Mouse (Mus musculus) T-helper 2 cell (primary cell): ENCODE measurements around the gene Batf2.

Experiments used
- in situ Hi-C: fragments of 300-600 bp; cut with MboI, MseI; formaldehyde crosslinking; loops from one replicate; pipeline ENCODE4 v1.15.1; 2025; ENCODE audit warnings: high pct_unique_total_duplicates

Gene Batf2

DNA sequence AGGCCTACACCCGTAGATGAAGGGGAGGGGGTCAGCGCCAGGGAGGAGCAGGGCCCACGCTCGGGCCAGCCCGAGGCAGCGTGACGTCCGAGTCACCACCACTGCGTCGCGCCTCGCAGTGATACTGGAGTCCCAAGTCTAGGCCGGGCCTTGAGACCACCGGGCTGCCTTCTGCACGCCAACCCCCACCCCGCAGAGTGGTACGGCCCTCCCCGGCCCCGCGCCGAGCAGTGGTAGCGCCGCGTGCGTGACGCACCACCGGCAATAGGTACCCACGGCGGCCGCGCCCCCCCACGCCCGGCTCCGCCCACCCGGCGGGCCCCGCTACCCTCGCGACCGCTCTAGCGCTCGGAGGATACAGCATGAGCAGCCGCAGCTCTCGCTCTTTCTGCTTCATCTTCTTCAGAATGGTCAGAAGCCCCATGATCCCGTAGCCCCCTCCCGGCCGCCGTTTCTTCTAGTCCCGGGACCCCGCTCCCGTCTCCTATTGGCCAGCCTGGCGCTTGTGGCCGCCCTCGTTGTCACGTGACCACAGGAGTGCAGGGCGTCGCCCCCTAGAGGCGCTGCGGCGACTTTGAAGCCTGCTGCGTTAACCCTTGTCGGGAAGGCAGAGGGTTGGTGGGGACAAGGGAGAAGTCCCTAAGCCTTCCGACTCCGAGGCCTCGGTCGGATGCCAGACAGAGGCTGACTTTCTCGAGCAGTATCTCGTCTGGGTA is at the start of gene Batf2:
Gene Batf2 (plus strand): TSS at position 306 of the 716 bp plus-strand sequence.
- in situ Hi-C loops: no loop called here

DNA sequence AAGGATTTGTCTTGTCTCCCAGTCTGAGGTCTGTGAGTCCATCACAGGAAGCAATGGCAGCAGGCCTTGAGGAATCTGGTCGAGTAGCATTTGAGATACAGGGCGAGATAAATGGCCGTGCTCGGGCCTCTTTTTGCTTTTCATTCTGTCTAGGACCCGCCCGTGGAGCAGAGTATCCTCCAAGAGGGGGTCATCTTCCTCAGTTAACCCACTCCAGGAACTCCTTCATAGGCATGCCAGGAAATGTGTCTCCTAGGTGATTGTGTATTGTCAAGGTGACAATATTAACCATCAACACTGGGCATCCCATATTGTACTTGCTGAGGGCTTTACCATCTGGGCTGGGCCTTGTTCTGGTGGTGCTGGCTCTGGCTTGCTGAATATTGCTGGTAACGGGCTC is 46.7 kb upstream of the Batf2 start, which contains the start of gene AC131692.1:
Gene AC131692.1 (plus strand): TSS at position 301 of the 400 bp plus-strand sequence.
- in situ Hi-C loops: no loop called here

DNA sequence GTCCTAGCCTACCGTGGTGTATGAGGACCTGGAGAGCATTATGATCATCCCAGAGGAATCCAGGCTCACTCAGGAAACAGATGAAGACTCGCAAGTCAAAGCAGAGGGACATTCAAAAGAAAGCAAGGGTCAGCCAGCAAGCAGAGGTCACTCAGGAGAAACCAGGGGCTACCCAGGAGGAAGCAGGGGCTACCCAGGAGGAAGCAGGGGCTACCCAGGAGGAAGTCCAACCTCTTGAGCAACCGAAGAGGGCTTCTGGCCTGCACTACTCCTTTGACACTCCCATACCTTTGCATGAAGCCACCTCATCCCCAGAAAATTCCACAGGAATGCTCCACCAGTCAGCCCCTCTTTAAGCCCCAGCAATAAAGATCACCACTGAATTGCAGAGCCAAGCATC is 42.9 kb upstream of the Batf2 start:
- in situ Hi-C loops: no loop called here

DNA sequence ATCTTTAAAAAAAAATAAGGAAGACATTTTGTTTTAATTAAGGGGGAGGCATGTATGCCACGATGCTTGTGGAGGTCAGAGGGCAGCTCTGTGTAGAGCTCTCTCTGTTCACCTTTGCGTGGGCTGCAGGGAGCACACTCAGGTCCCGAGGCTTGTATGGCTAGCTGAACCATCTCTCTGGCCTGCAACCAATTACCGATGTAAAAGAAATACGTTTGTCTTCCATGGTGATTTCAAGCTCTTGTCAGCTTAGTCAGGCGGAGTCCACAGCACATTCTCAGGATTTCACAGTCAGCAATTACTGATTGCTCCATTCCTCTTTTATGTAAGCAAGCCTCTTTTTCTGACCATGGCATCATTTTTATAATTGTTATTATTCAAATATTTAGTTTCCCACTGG is 39.6 kb upstream of the Batf2 start:
- in situ Hi-C loops: no loop called here

DNA sequence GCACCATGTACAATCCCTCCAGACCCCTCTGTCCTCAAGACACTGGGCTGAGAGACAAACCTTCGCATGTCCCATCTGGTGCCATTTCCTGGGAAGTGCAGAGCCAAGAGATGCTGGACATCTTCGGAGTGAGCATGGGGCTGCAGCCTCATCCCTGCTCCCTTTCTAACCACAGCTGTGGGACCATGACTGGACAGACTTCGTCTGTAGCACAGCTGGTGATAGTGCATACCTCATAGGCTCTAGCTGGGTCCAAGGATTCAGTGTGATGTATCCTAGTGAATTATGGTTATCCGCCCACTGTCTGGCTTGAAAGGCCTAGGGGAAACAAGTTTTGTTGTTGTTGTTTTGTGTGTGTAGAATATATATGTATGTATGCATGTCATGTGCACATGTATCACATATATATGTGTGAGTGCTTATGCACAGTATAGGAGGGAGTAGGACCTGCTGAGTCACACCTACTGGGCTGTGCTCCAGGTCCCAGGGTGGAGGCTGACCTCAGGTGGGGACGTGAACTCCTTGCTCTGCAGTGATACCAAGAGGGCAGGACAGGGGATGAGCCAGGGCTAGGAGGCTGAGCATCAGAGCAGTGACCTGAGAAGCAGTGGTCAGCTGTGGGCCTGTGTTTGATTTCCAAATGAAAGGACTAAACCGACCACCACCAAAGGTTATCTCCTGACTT is 38.5 kb upstream of the Batf2 start:
- in situ Hi-C loops: no loop called here

DNA sequence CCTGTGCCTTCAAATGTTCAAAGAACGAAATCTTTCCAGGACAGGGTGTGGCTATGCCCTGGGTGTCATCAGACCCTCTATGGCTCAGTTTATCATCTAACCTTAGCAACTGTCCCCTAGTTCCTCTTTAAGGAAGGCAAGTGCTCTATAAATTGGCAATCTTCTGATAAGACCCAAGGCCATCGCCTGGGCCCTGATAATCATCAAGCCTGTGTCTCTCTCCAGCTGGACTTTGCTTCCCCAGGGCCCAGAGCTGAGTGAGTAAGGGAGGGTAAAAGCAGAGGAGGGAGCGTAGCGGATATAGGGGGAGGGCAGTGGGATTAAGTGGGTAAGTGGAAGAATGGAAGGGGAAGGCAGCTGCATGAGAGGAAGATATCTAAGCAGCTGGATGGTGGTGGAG is 36.3 kb upstream of the Batf2 start:
- in situ Hi-C loops: no loop called here

DNA sequence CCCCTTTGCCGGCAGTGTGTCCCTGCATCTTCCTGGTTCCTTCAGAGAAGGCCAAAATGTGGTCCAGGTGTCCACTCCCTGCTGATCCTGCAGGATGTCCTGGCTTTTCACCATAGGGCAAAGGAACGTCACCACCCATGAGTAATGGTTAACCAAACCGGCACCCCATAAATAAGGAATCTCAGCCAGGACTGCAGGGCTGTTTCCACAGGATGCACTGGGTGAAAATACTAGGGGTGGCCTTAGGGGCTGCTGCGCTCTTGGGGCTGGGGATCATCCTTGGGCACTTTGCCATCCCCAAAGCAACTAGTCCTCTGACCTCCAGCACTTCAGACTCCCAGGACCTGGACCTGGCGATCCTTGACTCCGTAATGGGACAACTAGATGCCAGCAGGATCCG is 35.2 kb upstream of the Batf2 start, which contains the start of gene Naaladl1:
Gene Naaladl1 (plus strand): TSS at position 197 of the 400 bp plus-strand sequence.
- in situ Hi-C loops: no loop called here

DNA sequence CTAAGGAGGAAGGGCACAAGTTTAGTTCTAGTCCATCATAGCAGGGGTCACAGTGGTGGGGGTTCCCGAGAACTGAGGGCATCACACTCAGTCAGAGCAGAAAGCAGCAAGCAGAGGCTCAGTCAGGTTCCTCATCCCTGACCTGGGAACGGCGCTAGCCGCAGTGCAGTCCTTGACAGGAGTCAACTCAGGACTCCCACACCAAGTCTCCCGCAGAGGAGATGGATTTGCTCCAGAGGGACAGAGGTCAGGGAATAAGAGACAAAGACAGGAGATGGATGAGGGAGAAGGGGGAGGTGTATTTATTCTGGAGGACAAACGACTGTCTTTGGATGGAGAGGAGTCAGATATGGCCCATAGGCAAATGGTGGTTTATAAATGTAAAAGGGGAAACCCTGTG is 27.7 kb upstream of the Batf2 start:
- in situ Hi-C loops: no loop called here

DNA sequence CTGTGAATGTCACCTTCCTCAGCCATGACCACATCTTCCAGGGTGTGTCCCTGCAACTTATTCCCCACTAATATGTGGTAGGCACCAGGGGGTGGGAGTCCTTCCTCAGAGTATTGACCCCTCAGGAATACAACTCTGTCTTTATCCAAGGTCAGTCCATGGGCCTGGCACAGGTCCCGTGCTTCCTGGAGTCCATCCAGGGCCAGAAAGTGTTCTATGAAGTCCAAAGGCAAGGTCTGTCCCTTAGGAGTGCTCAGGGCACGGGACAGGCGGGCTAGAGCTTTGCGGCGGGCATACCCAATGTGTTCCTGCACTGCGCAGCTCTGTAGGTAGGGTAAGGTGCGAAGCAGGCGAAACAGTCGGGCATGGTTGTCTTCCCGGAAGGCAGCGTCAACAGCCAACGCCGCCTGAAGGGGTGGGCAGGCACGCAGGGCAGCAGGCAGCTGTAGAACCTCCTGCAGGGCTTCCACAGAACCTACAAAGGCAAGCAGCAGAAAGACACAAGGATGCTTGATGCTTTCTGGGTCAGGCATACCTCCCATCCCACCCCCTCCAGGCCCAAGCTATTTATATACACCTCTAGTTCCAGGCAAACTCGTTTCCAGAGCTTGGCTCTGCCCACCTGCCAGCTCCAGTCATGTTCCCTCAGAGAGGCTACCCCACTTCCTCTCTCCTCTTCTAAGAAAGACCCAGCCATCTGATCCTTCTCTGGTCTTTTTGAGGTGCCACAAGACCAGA is 24.5 kb upstream of the Batf2 start:
- in situ Hi-C loops: loop anchor here (5.0 kb wide), 1 partner anchor 59 kb away; the partner anchor contains the start of genes Fau and Mrpl49

DNA sequence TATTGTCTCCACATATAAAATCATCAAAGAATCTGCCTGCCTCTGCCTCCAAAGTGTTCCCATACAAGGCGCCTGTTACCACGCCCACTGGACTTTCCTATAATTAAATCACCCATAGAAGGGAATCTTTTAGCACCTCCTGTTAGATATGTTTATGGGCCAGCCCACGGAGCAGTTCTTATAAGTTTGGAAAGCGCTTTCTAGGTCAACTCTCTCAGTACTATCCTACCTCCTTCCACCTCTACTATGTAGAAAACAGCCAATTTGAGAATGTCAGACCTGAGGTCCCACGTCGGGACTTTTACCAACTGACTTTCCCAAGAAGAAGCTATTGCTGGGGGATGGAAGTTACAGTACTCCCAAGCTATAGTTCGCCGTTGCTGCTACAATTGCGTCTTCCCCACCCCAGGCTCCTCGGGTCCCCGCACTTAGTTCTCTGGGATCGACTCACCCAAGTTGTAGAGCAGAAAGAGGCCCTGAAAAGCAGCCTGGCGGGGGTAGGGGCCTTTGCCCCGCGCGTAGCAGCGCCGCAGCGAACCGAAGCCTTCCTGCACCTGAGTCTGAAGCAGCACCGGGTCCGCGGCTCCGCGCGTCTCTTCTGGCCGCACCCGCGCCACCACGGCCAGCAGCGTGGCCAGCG is 23.3 kb upstream of the Batf2 start:
- in situ Hi-C loops: loop anchor here (5.0 kb wide), 1 partner anchor 60 kb away; the partner anchor contains the start of genes Fau and Mrpl49

DNA sequence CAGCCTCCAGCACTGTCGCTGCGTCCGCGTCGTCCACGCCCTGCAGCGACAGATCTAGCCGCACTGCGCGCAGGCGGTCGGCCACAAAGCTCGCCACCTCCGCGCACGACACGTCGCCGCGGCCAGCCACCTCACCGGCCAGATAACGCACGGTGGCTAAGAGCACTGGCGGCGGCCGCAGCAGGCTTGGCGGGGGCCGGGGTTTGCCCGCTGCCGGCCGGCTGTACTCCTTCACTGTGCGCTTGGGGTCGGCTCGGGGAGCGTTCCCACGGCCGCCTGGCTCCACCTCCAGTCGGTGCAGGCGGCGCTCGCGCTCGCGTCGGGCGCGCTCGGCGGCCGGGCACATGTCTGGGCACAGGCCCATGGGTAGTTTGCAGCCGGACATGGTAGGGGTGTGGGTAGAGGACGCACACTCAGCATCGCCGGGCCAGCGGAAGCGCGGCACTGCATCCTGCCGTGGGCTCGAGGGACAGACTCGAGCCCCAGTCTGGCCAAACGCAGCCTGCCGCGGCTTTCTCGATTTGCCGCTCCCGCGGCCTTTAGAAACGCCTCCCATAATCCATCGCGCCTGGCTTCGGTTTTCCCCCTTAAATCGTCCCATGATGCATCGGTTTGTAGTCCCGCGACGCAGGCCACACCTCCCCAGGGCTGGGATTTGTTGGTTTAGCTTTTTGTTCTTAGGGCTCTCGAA is 22.7 kb upstream of the Batf2 start, which contains the start of gene Sac3d1:
Gene Sac3d1 (minus strand): TSS at position 665 of the 691 bp plus-strand sequence.
- in situ Hi-C loops: loop anchor here (5.0 kb wide), 1 partner anchor 61 kb away; the partner anchor contains the start of genes Fau and Mrpl49

DNA sequence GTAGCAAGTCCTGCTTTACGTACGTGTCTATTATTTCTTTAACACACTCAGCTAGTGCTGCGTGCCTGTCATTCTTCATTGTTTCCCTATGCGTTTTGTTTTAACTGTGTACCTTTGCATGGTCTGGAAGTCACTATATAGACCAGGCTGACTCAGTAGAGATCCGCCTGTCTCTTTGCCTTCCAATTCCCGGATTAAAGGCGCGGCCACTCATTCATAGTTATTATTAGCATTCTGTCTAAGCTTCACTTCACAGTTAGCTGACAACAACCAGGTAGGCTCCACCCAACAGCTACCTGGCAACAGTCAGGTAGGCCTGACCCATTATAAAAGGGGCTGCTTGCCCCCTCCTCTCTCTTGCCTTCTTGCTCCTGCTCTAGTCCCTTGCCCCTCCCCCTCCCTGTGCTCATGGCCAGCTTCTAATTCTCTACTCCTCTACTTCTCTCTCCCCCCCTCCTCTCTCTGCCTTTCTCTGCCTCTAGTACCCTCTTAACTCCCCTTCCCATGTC is 22.1 kb upstream of the Batf2 start:
- in situ Hi-C loops: loop anchor here (5.0 kb wide), 1 partner anchor 61 kb away; the partner anchor contains the start of genes Fau and Mrpl49

DNA sequence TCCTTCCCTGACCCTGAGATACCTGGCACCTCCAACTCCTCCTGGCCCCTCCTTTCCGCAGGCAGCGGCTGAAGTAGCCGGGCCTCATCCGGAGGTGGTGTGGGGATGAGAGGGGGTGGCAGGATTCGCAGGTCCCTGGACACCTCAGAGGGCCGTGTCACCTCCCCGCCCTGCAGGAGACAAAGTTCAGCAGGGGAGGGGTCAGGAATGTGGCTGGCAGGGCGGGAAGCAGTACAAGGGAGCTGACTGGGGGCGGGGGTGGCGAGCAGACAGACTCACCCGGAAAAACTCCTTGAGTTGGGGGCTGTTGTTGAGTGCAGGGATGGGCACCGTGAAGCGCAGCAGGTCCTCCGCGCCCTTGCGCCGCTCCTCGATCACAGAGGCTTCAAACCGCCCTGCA is 19.0 kb upstream of the Batf2 start:
- in situ Hi-C loops: loop anchor here (5.0 kb wide), 1 partner anchor 159 kb away; the partner anchor contains the start of gene Pola2

DNA sequence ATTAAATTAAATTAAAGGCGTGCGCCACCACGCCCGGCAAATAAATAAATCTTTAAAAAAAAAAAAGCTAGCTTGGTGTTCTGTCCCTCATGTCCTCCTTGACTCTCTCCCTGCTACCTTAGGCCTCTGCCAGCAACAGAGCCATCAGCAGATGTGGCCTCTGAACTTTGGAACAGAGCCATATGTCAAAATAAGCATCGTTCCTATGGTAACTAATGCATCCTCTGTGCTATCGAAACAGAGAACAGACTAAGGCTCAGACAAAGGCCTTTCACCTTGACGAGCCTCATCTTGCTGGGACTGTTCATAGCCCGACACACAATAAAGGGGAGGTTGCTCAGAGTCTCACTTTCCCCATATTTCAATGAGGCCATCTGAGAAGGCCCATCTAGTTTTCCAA is 17.5 kb upstream of the Batf2 start:
- in situ Hi-C loops: loop anchor here (5.0 kb wide), 1 partner anchor 161 kb away; the partner anchor contains the start of gene Pola2

DNA sequence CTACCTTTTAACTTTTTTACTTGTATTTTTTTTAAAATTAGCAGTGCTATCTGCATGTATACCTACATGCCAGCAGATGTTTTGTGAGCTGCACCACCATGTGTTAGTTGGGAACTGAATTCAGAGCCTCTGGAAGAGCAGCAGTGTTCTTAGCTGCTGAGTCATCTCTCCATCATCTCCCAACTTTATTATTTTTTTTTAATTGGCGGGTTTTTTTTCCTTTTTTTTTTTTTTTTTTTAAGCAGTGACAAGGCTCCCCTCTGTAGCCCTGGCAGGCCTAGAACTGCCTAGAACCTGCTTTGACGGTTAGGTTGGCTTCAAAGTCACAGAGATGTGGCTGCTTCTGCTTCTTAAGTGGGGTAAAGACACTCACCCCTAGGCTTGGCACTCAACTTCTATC is 15.9 kb upstream of the Batf2 start:
- in situ Hi-C loops: loop anchor here (5.0 kb wide), 1 partner anchor 163 kb away; the partner anchor contains the start of gene Pola2

DNA sequence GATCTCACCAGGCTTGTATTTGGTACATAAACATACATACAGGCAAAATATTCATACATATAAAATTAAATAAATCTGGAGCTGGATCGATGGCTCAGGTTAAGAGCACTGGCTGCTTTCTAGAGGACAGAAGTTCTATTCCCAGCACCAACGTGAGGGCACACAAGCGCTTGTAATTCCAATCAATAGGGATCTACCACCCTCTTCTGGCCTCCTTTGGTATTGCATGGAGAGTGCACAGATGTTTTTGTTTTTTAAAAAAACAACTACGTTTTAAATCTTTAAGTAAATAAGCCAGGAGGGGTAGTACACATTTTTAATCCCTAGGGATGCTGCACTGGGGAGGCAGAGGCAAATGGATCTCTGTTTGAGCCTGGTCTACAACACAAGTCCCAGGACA is 14.5 kb upstream of the Batf2 start:
- in situ Hi-C loops: no loop called here

DNA sequence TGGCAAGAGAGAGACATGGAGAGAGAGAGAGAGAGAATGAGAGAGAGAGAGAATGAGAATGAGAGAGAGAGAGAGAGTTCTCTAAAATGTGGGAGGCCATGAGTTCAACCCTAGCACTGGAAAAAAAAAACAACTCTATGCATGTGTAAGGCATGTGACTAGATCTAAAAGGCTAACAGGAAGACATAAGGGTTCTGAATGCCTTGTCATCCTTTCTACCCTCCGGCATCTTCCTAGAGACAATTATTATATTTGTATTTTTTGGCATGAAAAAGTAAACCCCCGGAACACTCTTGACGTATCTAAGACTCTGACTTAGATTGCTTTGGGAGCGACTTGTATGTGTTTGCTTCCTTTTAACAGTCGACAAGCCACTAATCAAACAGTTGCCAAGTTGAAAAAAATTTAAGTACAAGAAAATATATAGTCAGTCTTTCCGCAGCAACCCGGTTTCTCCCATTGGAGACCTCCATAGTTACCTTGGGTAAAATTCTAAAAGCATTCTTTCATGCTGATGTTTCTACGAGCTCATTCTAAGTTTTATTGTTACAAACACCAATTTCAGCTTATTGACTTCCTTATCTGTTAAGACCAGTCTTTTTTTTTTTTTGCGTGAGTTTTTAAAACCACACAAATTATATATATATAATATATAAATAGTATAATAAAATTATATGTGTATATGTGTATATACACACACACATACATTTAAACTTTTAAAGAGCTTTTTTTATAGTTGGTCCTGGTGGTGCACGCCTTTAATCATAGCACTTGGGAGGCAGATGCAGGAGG is 13.8 kb upstream of the Batf2 start:
- in situ Hi-C loops: no loop called here

DNA sequence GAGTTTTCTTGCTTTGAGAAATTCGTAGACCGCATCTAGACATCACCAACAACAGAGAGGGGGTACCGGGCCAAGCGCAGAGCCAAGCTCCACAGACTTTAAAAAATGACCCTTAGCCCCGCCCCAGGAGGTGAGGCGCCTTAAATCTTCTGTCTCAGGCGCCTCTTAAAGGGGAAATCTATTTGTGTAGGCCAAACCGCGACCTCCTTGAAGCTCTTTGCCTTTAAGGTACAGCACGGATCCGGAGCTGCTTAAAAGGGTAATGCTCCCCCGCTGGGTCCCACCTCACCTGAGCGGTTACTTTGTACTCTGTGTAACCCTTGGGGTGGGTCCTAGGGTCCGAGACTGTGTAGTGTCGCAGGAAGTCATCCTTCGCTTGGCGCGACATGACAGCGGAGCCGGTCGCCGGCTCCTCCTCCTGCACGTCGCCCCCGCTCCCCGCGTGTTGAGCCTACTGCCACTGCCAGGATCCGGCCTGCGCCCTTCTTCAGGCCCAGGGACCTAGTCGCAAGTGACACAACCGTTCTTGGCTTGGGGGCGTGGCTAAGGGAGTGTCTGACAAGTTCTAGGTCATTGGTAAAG is 12.9 kb upstream of the Batf2 start, which contains the start of gene Snx15:
Gene Snx15 (minus strand): TSS at position 545 of the 582 bp plus-strand sequence.
- in situ Hi-C loops: no loop called here
